Mouse (Mus musculus): ENCODE data around the gene Lancl2.

DNA sequence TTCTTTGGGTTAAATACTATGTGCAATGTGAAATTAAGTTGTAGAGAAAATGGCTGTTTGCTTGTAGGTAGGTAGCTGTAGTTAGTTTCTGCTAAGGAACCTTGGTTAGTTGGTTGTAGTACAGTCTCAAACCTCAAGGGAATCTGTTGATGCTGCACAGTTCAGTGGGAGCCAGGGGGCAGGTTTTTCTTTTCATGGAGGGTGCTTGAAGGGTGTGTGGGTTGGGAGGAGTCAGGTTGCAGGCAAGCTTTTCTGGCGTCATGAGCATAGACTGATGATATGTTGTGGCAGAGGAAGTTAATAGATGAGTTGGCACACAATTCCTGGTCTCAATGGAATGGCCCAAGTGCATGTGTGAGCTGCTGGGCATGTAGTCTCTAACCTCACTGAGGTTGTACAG is 9.4 kb downstream of the Lancl2 start:
- TF ChIP-seq CTCF (IDR thresholded peaks at IDR 0.05; ENCODE audit: borderline replicate concordance, insufficient read depth, low read length) (no peak), POLR2A (IDR thresholded peaks at IDR 0.05; ENCODE audit: low read depth, low read length) (no peak)

All from embryonic fibroblast, embryonic 13.5 days (primary cell).